Mouse (Mus musculus): ENCODE data around the gene Wrap53. TPM values are rescaled to one million over a fixed set of nuclear protein-coding genes. Genes with fewer than 3 reads are reported as not detected.

The Wrap53 gene
- 10 to 100 TPM in 1 of 2 experiments, 1 to 10 TPM in 1; 9.1 to 11.8 TPM for total RNA-seq (2023)

DNA sequence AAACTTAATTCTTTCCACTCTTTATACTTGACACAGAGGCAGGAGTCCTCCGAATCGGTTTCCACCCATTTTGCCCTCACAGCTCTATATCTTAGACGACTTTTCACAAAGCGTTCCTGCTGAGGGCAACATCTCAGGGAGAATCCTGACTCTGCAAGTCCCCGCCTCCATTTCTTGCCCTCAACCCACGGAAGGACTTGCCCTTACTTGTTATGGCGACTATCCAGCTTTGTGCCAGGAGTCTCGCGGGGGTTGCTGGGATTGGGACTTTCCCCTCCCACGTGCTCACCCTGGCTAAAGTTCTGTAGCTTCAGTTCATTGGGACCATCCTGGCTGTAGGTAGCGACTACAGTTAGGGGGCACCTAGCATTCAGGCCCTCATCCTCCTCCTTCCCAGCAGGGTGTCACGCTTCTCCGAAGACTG, at the start of gene Wrap53, which contains the start of gene Trp53:
TSS of gene Wrap53 (minus strand) at position 165 of the 424 bp plus-strand sequence.
TSS of gene Trp53 (plus strand) at position 269 of the 424 bp plus-strand sequence.

DNA sequence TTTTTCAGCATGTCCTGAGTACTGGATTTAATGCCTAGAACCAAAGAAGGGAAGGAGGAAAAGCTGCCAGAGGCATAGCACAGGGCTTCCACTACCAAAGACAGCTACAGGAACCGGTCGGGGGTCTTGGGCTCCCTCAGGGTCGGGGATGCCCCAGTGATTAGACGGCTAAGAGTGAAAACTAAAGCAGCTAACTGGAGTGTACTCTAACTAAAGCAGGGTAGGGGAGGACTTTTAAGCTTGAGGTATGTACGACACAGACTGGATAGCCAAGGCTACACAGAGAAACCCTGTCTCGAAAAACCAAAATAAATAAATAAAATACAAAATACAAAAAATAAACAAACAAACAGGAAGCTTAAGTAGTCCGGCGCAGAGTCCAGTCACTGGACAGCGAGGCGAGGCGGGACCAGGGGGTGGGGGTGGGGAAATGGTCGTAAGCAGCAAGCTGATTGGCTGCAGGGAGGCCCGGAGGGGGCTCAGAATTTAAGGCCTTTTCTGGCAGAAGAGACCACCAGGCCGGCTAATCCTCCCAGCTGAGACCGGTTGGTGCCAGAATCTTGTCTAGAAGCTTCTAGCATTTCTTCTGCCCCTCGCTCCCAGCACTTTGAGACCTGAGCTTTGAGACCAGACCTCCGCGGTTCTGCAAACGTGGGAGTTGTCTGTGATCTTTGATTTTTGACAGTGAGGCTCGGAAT, 41.7 kb upstream of the Wrap53 start, which contains the start of gene Sat2:
TSS of gene Sat2 (plus strand) at position 454 of the 698 bp plus-strand sequence.

DNA sequence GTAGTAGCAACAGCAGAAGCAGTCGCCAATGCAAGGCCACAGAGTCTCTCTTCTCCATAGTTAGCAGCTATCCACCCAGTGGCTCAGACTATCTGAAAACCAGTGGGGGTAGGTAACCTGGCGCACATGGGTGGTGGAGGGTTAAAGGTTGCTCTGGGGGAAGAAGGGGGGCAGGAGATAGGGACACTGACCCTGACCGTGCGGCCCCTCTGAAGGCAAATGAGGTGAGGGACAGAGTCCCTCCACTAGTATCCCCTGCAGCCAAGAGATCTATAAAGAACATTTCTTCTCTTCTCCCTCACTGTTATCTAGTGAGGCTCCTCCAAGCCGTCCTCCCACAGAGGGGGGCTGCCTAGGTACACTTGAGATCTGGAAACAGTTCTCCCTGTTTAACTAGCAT, 37.8 kb upstream of the Wrap53 start, which contains the start of gene Shbg:
TSS of gene Shbg (minus strand) at position 101 of the 400 bp plus-strand sequence.

DNA sequence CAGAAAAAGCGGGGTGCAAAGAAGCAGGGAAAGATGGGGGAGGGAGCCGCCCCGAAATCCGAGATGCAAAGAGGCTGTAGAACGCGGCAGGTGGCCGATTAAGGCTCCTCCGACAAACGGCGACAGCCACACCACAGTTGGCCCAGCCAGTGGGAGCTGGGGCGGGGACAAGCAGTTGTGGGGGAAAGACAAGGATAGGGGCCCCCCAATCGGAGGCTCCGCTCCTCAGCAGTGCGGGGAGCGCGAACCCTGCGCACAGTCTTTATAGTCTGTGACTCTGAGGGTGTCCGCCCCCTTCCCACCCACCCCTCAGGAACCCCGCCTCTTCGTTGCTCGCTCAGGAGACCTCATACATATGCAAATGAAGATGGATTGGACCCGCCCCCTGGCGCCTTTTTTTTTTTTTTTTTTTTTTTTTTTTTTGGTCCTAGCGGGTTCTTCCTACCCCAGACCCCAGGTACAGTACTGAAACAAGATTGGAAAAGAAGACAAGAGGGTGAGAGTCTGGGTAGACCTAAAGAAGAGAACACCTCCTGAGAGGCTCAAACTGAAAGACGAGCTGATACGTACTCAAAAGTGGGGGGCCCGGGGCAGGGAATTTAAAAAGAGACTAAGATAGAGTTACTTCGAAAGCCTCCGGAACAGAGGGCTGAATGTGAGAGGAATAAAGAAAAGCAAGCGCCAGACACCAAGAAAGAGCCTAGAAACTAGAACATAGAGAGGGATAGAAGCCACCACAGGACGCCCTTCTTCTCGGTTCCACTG, 25.9 kb upstream of the Wrap53 start, which contains the start of gene Atp1b2:
TSS of gene Atp1b2 (minus strand) at position 217 of the 765 bp plus-strand sequence.

DNA sequence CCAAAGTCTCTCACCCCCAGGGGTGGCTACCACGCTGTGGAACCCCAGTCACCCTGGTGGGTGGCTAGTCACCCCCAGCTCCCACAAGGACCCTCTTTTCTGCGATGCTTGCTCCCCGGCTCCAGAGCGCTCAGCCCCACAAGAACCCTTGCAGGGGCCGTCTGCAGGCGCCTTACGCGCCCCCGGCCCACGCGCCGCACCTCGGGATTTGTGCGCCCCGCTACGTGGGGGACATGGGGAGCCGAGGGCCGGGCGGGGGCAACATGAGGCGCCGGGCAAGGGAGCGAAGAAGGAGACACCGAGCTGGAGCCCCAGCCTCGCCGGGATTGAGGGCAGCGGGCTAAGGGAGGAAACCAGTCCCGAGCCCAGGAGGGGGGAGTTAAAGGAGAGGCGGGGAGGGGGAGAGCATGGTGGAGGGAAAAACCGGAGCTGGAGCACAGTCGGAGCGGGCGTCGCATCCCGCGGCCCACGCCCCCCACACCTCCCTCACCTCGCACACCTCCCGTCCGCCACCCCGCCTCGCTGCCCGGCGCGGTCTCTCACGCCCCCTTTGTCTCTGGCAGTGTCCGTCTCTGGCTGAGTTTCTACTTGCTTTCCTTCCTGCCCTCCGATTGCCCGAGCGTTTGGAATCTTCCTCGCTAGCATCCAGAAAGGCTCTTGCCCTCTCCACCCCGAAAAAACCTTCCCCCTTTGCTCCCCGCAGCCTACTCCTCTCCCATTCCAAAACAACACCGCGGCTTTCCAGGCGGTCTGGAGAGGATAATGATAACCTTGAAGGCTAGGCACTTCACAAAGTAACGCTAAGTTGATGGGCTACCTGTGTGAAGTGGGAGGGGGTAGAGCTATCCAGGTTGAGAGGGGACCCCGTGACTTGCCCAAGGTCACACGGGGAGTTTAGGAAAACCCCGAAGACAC, 19.9 kb downstream of the Wrap53 start, which contains the start of gene Efnb3:
TSS of gene Efnb3 (minus strand) at position 355 of the 915 bp plus-strand sequence.

DNA sequence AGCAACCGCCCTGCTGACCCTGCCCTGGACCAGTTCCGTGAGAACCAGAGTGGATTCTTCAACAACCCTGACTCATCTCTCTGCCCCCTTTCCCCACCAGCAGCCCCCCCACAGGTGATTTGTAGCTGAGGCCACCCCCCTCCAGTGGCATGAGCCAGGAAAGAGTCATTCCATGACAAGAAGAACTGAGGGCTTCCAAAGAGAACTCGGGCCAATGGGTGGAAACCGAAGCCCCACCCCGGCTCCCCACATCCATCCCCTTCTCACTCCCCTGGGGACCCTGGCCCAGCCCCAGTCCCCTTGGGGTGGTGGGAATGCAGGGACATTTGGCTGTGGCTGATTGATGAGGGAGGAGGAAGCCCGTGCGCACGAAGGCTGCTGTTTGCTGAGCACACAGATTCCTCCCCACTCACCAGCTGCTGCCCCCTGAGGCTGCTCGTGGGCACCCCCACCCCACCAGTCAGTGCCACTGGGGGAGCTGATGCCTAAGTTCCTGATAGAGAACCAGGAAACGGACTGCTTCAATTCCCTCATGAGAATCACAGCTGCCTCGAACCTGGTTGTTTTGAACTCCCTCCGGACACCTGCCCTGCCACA, 30.9 kb downstream of the Wrap53 start, which contains the start of gene Dnah2:
TSS of gene Dnah2 (minus strand) at position 51 of the 597 bp plus-strand sequence.

Other genes with a start within 250 kb of the Wrap53 start
- gene Rnf227, start 239.8 kb downstream of the Wrap53 start, total RNA-seq (2023): 1 to 10 TPM; 1.3 to 2.4 TPM
- 10 to 100 TPM; 13.7 to 17.7 TPM for gene Chd3, start 210.8 kb downstream of the Wrap53 start, total RNA-seq (2023)
- 10 to 100 TPM; 41.4 to 43.4 TPM for gene Naa38, start 184.8 kb downstream of the Wrap53 start, total RNA-seq (2023)
- 10 to 100 TPM; 21.9 to 23.2 TPM for gene Cyb5d1, start 184.6 kb downstream of the Wrap53 start, total RNA-seq (2023)
- gene Tmem88, start 182.0 kb downstream of the Wrap53 start, total RNA-seq (2023): 1 to 10 TPM; 2.2 to 3.3 TPM
- gene Kdm6b, start 166.6 kb downstream of the Wrap53 start, total RNA-seq (2023): 100 to 1,000 TPM; 177 to 192 TPM
- 1 to 10 TPM; 2.6 to 6.5 TPM for gene Dnah2, start 31.1 kb downstream of the Wrap53 start, total RNA-seq (2023)
- gene Efnb3, start 20.1 kb downstream of the Wrap53 start, total RNA-seq (2023): under 1 TPM in 1 of 2 experiments, not detected in 1; 0.24 TPM
- gene Trp53, start 104 bp upstream of the Wrap53 start, total RNA-seq (2023): 10 to 100 TPM; 52.9 to 58.1 TPM
- 1 to 10 TPM in 1 of 2 experiments, under 1 TPM in 1; 0.90 to 4.0 TPM for gene Atp1b2, start 25.7 kb upstream of the Wrap53 start, total RNA-seq (2023)
- gene Shbg, start 37.6 kb upstream of the Wrap53 start, total RNA-seq (2023): not detected
- not detected for gene Sat2, start 41.8 kb upstream of the Wrap53 start, total RNA-seq (2023)
- gene Fxr2, start 52.7 kb upstream of the Wrap53 start, total RNA-seq (2023): 10 to 100 TPM; 39.1 to 51.4 TPM
- under 1 TPM in 1 of 2 experiments, not detected in 1; 0.62 TPM for gene Sox15, start 75.1 kb upstream of the Wrap53 start, total RNA-seq (2023)
- 10 to 100 TPM; 54.1 to 58.1 TPM for gene Mpdu1, start 82.4 kb upstream of the Wrap53 start, total RNA-seq (2023)
- gene Cd68, start 85.9 kb upstream of the Wrap53 start, total RNA-seq (2023): 100 to 1,000 TPM; 111 to 170 TPM
- 100 to 1,000 TPM; 570 to 577 TPM for gene Eif4a1, start 92.2 kb upstream of the Wrap53 start, total RNA-seq (2023)
- gene Senp3, start 101.8 kb upstream of the Wrap53 start, total RNA-seq (2023): 10 to 100 TPM; 66.6 to 83.8 TPM
- 10 to 100 TPM; 12.1 to 17.1 TPM for gene Tnfsf13, start 105.5 kb upstream of the Wrap53 start, total RNA-seq (2023)
- 10 to 100 TPM in 1 of 2 experiments, 1 to 10 TPM in 1; 6.9 to 12.4 TPM for gene Tnfsf12, start 115.6 kb upstream of the Wrap53 start, total RNA-seq (2023)
- 1 to 10 TPM; 4.5 to 7.2 TPM for gene Tnfsfm13, start 115.8 kb upstream of the Wrap53 start, total RNA-seq (2023)
- 10 to 100 TPM; 81.5 to 86.5 TPM for gene Polr2a, start 178.4 kb upstream of the Wrap53 start, total RNA-seq (2023)
- gene Slc35g3, start 181.7 kb upstream of the Wrap53 start, total RNA-seq (2023): not detected
- gene Zbtb4, start 185.7 kb upstream of the Wrap53 start, total RNA-seq (2023): 1 to 10 TPM; 2.8 to 2.9 TPM
- gene Chrnb1, start 215.7 kb upstream of the Wrap53 start, total RNA-seq (2023): 1 to 10 TPM in 1 of 2 experiments, under 1 TPM in 1; 0.86 to 1.8 TPM
- gene Fgf11, start 221.6 kb upstream of the Wrap53 start, total RNA-seq (2023): under 1 TPM in 1 of 2 experiments, not detected in 1; 0.11 TPM
- gene Tmem102, start 225.4 kb upstream of the Wrap53 start, total RNA-seq (2023): not detected
- not detected for gene Gm39566, start 235.0 kb upstream of the Wrap53 start, total RNA-seq (2023)
- not detected for gene Spem2, start 238.2 kb upstream of the Wrap53 start, total RNA-seq (2023)
- gene Spem1, start 241.9 kb upstream of the Wrap53 start, total RNA-seq (2023): not detected

Measured in neutrophil, adult 59 days (primary cell).